Mouse (Mus musculus) T-helper 1 cell (primary cell): ENCODE measurements around the gene Rpsa.

Experiments used
- in situ Hi-C: fragments of 300-600 bp; cut with MboI, MseI; formaldehyde crosslinking; loops from one replicate; pipeline ENCODE4 v1.15.1; 2025; ENCODE audit warnings: high pct_unique_total_duplicates

The Rpsa gene

GRCm38 (mm10) chr9:120112472-120112871 is 15.0 kb upstream of the Rpsa start:
- in situ Hi-C loops: no loop called here

GRCm38 (mm10) chr9:120113456-120113855 is 14.0 kb upstream of the Rpsa start:
- in situ Hi-C loops: no loop called here

- in situ Hi-C loops: no loop called here
Observed at GRCm38 (mm10) chr9:120114051-120114788, 13.3 kb upstream of the Rpsa start.

GRCm38 (mm10) chr9:120114789-120115151 is 12.7 kb upstream of the Rpsa start:
- in situ Hi-C loops: no loop called here

- in situ Hi-C loops: no loop called here
Observed at GRCm38 (mm10) chr9:120115580-120115979, 11.9 kb upstream of the Rpsa start.

GRCm38 (mm10) chr9:120116184-120116624 is 11.3 kb upstream of the Rpsa start:
- in situ Hi-C loops: no loop called here

- in situ Hi-C loops: no loop called here
Observed at GRCm38 (mm10) chr9:120118212-120118611, 9.3 kb upstream of the Rpsa start.

GRCm38 (mm10) chr9:120120503-120120902 is 7.0 kb upstream of the Rpsa start:
- in situ Hi-C loops: no loop called here

GRCm38 (mm10) chr9:120126868-120127267 is 621 bp upstream of the Rpsa start:
- in situ Hi-C loops: no loop called here

GRCm38 (mm10) chr9:120129276-120129675 is 1.8 kb downstream of the Rpsa start:
- in situ Hi-C loops: no loop called here

- in situ Hi-C loops: loop anchor here (10.0 kb wide), 1 partner anchor 57 kb away; no protein-coding TSS in a partner anchor
Observed at GRCm38 (mm10) chr9:120131784-120132288, 4.3 kb downstream of the Rpsa start.

GRCm38 (mm10) chr9:120132980-120133754 is 5.7 kb downstream of the Rpsa start:
- in situ Hi-C loops: loop anchor here (10.0 kb wide), 1 partner anchor 58 kb away; no protein-coding TSS in a partner anchor

- in situ Hi-C loops: loop anchor here (10.0 kb wide), 1 partner anchor 59 kb away; no protein-coding TSS in a partner anchor
Observed at GRCm38 (mm10) chr9:120133755-120134475, 6.4 kb downstream of the Rpsa start.

- in situ Hi-C loops: loop anchor here (10.0 kb wide), 1 partner anchor 60 kb away; no protein-coding TSS in a partner anchor
Observed at GRCm38 (mm10) chr9:120134529-120135160, 7.2 kb downstream of the Rpsa start.

- in situ Hi-C loops: loop anchor here (10.0 kb wide), 1 partner anchor 61 kb away; no protein-coding TSS in a partner anchor
Observed at GRCm38 (mm10) chr9:120135454-120135853, 8.0 kb downstream of the Rpsa start.

GRCm38 (mm10) chr9:120140652-120141051 is 13.2 kb downstream of the Rpsa start:
- in situ Hi-C loops: loop anchor here (10.0 kb wide), 1 partner anchor 1046 kb away; the partner anchor contains the start of gene Plcd1

GRCm38 (mm10) chr9:120144474-120144873 is 17.0 kb downstream of the Rpsa start:
- in situ Hi-C loops: loop anchor here (10.0 kb wide), 1 partner anchor 1050 kb away; the partner anchor contains the start of gene Plcd1

GRCm38 (mm10) chr9:120149222-120149828 is 21.8 kb downstream of the Rpsa start, which contains the start of gene Mobp:
Mobp (plus strand) TSS chr9:120149707.
- in situ Hi-C loops: loop anchor here (10.0 kb wide), 1 partner anchor 1055 kb away; the partner anchor contains the start of gene Plcd1

GRCm38 (mm10) chr9:120151152-120151551 is 23.7 kb downstream of the Rpsa start:
- in situ Hi-C loops: no loop called here

GRCm38 (mm10) chr9:120151906-120152399 is 24.5 kb downstream of the Rpsa start:
- in situ Hi-C loops: no loop called here
